Mouse (Mus musculus): ENCODE data around the gene Fam118b.

The Fam118b gene

DNA sequence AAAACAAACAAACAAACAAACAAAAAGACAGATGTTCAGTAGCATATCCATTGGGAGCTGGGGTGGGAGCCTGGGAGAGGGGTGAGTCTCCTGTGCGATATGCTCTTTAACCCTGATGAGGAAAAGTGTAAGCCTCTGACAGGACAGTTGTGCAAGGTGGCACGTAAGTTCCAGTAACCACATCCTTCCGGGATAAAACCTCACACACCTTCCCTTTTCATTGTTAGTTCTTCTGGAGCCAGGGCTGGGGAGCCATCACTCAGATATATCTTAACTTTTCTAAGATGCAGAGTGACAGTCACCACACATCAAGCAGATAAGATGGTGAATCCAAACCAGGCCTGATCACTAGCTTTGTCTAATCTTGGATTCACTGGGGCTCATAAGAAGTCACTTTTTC is 73.6 kb downstream of the Fam118b start:
- DNase-seq, result no peak

GRCm38 (mm10) chr9:35192983-35193542 is 74.5 kb downstream of the Fam118b start:
- DNase-seq, result no peak

DNA sequence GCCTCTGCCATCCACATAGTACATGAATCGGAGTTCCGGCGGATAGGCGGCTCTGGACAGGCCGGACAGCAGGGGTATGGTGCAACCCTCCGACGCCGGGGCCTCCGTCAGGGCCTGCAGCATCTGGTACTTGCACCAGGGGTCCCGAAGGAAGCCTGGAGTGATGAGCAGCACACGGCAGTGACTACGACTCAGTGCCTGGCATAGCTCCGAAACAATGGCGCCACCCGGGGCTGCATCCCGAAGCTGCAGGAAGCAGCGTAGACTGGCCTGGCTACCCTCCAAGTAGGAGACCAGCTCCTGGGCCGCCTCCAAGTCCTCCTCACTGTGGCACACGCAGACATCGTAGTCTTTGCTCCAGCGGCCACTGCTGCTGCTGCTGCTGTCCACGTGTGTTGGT is 78.9 kb downstream of the Fam118b start:
- DNase-seq, result peak; percentile 36

DNA sequence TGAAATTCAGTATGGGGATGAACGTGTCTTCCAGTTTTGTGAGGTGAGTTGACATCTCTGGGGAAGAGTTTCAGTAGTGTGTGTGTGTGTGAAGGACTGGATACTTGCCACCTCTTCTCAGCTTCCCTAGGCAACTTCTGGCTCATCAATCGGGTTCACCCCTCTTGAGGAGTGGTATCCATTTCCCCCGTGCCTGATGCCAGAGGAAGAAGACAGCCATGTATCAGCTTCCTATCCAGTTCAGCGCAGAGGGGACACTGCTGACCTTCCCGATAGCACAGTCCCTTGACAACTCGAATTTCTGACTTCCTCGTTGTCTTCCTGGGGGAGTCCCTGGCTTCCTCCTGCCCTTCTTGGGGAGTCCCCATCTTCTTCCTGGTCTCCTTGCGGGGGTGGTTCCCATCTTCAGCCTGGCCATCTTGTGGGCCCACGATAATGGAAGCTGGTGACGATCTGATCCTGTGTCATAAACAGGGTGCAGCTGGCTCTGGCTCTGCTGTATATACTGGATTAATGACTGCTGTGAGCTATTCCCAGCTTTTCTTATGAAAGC is 80.2 kb downstream of the Fam118b start:
- no peak for DNase-seq

GRCm38 (mm10) chr9:35186430-35186829 is 81.2 kb downstream of the Fam118b start:
- no peak for DNase-seq

DNA sequence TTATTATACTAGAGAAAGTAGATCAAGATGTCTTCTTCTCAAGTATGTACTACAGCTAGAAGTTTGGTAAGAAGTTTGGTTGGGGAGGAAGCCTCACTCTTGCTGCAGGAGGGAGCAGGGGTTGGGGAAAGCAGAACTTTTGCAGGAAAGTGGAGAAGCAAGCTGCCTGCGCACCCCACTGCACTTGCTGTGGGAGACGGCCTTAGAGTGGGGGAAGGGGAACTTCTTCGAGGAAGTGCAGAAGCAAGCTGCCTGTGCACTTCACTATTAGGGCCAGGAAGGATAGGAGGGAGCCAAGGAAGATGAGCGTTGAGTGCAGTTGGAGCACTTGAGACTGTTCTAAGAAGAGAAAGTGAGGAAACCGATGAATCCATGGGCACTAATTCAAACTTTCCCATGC is 84.2 kb downstream of the Fam118b start:
- DNase-seq, result no peak

GRCm38 (mm10) chr9:35182832-35183231 is 84.8 kb downstream of the Fam118b start:
- DNase-seq, result no peak

GRCm38 (mm10) chr9:35176124-35176659 is 91.4 kb downstream of the Fam118b start:
- no peak for DNase-seq

GRCm38 (mm10) chr9:35175251-35176123 is 92.1 kb downstream of the Fam118b start, which contains the start of gene Dcps:
Dcps (minus strand) TSS chr9:35176061.
- peak; percentile 95 for DNase-seq

DNA sequence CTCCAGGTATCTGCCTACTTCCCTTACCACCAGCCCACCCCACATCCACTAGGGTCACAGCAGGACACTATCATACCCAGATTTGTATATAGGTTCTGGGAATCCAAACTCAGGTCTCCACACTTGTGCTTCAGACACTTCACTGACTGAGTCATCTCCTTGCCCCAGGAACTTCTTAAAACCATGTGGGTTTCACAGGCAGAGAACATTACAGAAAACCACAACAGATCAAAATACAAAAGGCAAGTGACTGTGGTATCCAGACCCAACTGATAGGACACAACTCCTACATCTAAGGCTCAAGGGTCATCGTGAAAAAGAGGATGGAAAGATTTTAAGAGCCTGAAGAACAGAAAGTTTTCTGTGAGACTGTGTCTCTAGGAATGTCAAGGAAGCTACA is 94.3 kb downstream of the Fam118b start:
- no peak for DNase-seq

- DNase-seq, result no peak
Measured at GRCm38 (mm10) chr9:35170071-35170470, 97.5 kb downstream of the Fam118b start.

Measured in kidney, adult 18-20 months (tissue).